Mouse (Mus musculus): ENCODE measurements at regions not wholly inside any gene's neighbourhood (a gene's known extent, or its start where the extent isn't known, plus 50 kb on each side); places are given as distances from the start of the nearest gene placed in this dataset.
"Not testable (repeated sequence)": the region's sequence is repeated elsewhere in the genome, so short reads cannot be mapped to it uniquely, and the experiment has no call there.

- no peak for DNase-seq
These were observed 575.8 kb downstream of the Cypt12 start for GRCm38 (mm10) chr3:18524011-18524410.

DNA sequence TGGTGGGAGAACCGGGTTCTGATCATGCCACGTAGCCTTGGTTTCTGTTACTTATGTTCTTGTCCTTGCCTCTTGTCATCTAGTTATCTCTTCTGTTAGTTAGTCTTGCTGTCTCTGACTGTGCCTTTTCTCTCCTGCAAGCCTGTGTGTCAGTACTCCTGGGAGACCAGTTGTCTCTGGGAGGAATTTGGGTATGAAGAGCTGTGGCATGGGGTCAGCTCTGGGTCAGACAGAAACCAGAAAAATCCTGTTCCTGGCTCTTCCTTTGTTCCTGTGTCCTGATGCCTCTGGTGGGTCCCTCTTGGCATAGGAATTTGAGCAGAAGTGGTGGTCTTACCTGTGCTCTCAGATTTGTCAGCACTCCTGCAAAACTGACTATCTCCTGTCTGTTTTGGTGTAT is 609.0 kb downstream of the Cypt12 start:
- DNase-seq = no peak

DNA sequence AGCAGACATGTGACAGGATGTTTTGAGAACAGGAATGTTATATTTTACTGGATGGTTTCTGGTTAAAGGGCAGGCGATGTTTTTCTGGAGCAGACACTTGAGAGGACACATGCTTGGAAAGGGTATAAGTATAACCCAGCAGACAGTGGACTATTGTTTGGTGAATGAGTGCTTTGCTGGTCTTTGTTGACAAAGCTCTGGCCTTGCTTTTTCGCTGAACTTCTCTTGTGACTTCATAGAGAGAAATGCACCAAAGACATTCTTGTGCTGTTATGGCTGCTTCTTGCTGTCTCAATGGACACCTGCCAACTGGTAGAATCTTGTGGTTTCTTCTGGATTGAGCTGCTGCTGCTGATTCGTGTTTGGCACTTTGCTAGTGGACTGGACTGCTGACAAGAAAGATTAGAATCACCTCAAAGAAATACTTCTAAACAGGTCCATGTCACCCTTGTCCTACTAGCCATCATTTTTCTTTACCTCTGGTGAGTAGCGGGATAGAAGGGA is 612.1 kb downstream of the Cypt12 start:
- no peak for DNase-seq

- not testable (repeated sequence) for DNase-seq
These were observed 632.9 kb downstream of the Cypt12 start for GRCm38 (mm10) chr3:18580911-18581626.

- no peak for DNase-seq
These were observed 672.4 kb downstream of the Cypt12 start for GRCm38 (mm10) chr3:18620608-18621007.

DNA sequence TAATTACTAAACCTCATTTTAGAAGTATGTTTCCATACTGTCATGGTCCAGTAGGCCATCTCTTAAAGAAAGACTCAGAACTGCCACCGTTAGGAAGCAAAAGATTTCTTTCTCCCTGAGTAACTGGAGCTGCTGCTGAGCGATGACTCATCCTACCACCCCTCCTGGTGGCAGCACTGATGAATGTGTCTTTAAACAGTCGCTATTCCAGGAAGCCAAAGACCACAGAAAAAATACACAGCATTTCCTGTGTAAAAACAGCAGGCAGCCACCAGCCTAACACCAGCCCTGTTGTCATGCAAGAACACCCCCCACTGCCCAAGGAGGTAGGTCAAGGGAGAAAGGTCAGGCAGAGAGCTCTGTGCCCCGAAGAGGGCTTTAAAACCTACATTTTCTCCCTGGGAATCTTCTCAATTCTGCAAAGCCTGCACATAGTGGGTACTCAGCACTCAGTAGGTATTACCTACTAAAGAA is 675.7 kb downstream of the Cypt12 start:
- DNase-seq = peak; percentile 86

GRCm38 (mm10) chr3:18624381-18625145 is 676.4 kb downstream of the Cypt12 start:
- peak; percentile 67 for DNase-seq

- DNase-seq = peak; percentile 57
These were observed 677.5 kb downstream of the Cypt12 start for GRCm38 (mm10) chr3:18625395-18626328.

GRCm38 (mm10) chr3:18626375-18626774 is 678.2 kb downstream of the Cypt12 start:
- no peak for DNase-seq

DNA sequence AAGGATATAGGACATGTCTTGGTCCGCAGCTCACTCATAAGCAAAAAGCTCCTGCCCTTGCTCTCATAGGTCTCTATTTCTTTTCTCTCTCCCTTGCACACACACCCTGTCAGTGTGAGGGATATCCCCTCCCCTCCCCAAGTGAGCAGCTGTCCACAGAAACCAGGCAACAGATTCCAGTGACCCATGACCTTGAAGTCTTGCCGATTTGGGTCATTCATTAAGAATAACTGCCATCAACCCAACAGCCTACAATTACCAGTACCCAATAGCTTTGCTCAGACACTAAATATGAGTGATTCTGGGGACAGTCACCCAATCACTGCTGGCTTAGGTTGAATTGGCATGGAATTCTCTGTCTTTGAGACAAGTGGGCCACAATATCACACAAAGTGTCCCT is 678.6 kb downstream of the Cypt12 start:
- no peak for DNase-seq

- DNase-seq = no peak
These were observed 681.0 kb downstream of the Cypt12 start for GRCm38 (mm10) chr3:18629233-18629632.

DNA sequence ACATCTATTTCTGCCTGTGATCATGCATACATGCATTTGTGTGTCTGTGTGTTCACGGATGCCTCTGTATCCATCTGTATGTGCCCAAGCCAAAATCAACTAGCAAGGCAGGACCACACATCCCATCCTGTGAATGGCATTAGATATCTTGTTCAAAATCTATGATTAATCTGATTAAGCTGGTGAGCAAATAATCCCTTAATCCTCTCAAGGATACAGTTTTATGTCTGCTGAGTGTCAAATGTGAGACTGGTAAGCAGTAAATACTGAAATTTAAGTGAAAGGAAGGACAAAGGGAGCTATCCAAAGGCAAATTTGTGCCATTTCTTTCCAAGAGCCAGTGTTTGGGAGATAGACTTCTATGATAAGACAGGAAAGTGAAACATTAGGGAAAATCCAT is 683.4 kb downstream of the Cypt12 start:
- DNase-seq = no peak

DNA sequence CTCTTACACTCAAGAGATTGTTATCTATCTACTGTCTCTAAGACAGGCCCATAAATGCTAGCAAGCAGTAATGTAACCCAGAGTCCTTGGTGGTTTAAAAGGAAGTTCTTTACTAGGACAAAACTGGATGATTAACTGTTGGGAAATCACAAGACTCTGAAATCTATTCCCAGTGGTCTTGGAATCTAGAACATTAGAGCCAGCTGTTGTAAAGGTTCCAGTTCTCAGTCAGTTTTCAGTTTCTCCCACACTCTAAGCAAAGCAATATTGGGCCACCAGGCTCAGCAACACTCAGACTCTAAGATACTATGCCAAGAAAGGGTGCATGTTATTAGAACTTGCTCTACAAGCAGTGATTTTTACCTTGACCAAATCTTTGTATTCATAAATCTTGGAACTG is 686.6 kb downstream of the Cypt12 start:
- no peak for DNase-seq

DNA sequence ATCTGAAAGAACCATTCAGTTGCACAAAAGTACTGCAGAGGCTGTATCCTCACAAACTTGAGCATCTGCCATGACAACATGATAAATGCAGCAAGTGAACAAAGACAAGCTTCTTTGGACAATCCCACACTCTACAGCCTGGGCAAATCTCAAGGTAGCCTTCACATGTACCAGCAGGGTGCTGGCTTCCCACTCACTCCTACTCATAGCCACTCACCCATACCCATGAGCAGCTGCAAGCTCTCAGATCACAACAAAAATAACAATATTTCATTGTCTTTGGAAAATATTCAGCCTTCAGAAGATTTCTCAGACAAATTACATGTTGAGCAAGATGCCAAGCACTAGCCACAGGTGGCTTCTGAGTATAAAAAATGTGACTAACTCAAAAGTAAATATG is 689.3 kb downstream of the Cypt12 start:
- DNase-seq = no peak

GRCm38 (mm10) chr3:18640286-18640685 is 692.1 kb downstream of the Cypt12 start:
- no peak for DNase-seq

DNA sequence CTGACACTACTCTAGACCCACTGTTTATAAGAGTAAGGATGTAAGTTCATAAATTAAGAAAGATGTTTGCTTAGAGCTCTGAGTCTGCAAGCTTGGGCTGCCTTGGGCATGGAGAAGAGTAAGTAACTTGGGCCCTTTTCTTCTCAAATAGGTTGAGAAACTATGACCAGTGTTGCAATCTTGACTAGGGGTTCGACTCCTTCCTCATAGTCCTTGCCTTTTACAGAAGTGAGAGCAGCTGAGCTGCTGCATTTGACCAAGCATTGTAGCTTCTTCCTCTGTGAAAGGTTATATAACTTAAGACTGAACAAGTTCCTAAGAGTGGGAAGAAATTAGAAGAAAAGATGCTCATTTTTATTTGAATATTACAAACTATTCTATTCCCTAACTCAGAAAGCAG is 693.5 kb downstream of the Cypt12 start:
- no peak for DNase-seq

DNA sequence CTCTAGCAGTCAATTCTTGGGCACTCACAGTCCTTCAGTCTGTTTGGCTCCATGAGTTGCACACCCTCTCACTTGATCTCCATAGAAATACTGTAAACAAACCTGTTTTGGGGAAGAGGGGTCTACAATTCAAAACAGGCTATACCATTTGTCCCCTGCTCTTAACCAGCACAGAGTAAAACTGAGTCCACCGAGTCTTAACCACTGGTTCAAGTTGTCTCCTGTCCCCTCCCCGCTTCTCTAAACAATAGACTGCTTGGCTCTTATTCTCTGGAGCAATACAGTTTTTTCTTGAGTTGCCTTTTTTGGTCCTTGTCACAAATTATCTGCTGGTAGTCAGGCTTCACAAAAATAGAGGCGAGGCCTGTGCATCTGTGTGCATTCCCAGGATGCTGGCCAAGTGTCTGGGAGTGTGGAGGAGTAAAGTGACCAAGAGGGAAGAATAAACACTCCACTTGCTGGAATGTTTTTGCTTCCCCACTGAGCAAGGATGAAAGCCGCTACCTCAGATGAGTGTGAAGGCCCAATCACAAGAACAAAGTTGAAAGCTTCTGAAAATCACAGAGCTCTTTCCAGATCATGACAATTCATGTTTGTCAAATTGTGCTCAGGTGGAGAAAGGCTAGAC is 695.3 kb downstream of the Cypt12 start:
- DNase-seq = peak; percentile 18

GRCm38 (mm10) chr3:18645481-18645880 is 697.3 kb downstream of the Cypt12 start:
- DNase-seq = peak; percentile 21

- DNase-seq = no peak
These were observed 697.7 kb downstream of the Cypt12 start for GRCm38 (mm10) chr3:18645927-18646326.

GRCm38 (mm10) chr3:18653557-18653956 is 705.3 kb downstream of the Cypt12 start:
- no peak for DNase-seq

GRCm38 (mm10) chr3:18665738-18666137 is 717.5 kb downstream of the Cypt12 start:
- peak; percentile 16 for DNase-seq

GRCm38 (mm10) chr3:18667726-18668125 is 719.5 kb downstream of the Cypt12 start:
- no peak for DNase-seq

Measured in kidney, postnatal 14 days (tissue).